19 mouse cellular contexts compared by ENCODE assay signal in genomic region chr8:125670906-125671305, GRCm38 (mm10).
"Had no signal": no experiment of that assay in that cellular context is flagged by ENCODE, and none has a peak within 500 bp of the region (broad histone marks: within the 10 kb centered on the region; RNA-seq: fewer than 3 reads in every experiment).

No protein-coding gene starts in this region.

- DNase-seq: heart, postnatal 14 days; heart, postnatal 36 days; heart, postnatal 4 days; kidney, adult 18-20 months; kidney, postnatal 10 days; kidney, postnatal 4 days; layer of hippocampus, adult 9-11 months; layer of hippocampus, postnatal 36 days had no signal

- H3K27me3 ChIP-seq: heart, embryonic 12.5 days; heart, embryonic 13.5 days; heart, embryonic 15.5 days; hindbrain, embryonic 15.5 days; intestine, embryonic 15.5 days; kidney, embryonic 15.5 days had no signal

- H3K27ac ChIP-seq: heart, embryonic 15.5 days; hindbrain, embryonic 13.5 days; hindbrain, embryonic 15.5 days; hindbrain, postnatal 0 days; kidney, embryonic 15.5 days; kidney, postnatal 0 days; left cerebral cortex, adult 2 months had no signal

- H3K9me3 ChIP-seq: heart, embryonic 15.5 days had no signal

- ATAC-seq: inflammation-experienced regulatory T-cells, adult 6 months had no signal

- H3K9ac ChIP-seq: heart, embryonic 15.5 days; hindbrain, embryonic 15.5 days; intestine, embryonic 15.5 days; kidney, embryonic 15.5 days had no signal
